Mouse (Mus musculus) testis, adult 2 months (tissue): ENCODE measurements around the gene Igfbp4.

Experiments
- CTCF ChIP-seq: fragments of 200-500 bp; IDR thresholded peaks from 2 replicates; pipeline ENCODE4 v1.5.1; 2012; ENCODE audit warnings: low read depth, mild to moderate bottlenecking, inconsistent platforms, low read length, moderate library complexity; ENCODE audit not compliant: control insufficient read depth, insufficient read depth, insufficient replicate concordance
- POLR2A ChIP-seq: fragments of 200-500 bp; IDR thresholded peaks from 2 replicates; pipeline ENCODE4 v1.6.1; 2012; ENCODE audit warnings: low read depth, mild to moderate bottlenecking, inconsistent platforms, low read length, moderate library complexity; ENCODE audit not compliant: control insufficient read depth

DNA sequence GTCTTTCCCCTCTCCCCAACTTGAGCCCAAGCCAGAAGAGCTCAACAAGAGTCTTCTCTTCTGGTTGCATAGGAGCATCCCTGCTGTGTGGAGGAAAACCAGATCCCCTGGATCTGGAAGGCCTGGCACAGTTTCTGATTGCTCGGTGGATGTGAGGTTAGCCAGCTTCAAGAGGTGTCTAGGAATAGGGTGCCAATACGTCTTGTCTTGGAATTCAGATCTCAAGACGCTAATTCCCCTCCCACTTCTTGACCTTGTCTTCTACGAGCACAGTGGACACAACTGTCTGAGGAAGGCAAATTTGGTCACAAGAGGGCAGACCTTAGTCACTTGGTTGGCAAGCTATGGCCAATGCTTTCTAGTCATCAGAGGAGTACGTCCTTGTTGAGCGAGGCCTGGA is 2.6 kb downstream of the Igfbp4 start:
- no peak for TF ChIP-seq CTCF
- TF ChIP-seq POLR2A = no peak
